Mouse (Mus musculus) urinary bladder, postnatal 36 days (tissue): Measurements from ENCODE around the gene Angptl7.

ENCODE experiments used
- DNase-seq, 2 experiments: peaks; one replicate each; pipeline ENCODE4 v3.0.0; 2022; ENCODE audit warnings: low spot score in 2 of 2, mixed read lengths in 1 of 2

Angptl7 gene

DNA sequence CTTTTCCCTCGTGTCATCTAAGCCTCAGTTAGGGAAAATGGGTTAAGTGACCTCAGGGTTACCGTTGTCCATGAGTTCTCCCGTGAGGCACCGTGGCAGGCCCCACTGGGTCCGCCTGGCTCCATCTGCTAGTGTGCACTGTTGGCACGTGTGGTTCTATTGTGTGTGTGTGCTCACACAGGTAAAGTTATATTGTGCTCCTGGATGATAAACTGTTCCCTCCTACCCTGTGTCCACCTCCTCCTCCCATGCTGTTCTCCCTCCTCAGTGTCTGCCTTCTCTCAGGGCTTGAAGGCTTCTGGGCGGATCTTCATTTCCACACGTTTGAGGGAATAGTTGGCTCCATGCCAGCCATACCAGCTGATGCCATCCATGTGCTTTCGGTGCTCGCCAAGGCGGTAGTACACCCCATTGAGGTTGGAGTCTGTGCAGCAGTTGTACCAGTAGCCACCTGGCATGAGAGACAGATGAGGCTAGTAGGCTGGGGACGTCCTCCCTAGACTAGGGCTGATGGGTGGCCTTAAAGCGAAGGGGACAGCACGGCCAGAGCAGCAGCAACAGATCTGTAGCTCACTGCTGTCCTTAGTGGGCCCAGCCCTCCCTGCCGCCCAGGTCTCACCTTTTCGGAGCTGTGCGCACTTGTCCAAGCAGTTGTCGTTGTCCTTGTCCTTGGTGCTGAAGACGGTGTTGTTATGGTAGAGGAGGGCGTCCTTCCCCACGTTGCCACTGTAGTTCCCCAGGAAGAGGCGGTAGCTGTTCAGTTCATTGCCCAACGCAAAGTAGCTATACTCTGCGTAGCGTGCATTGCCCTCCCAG, 4.2 kb downstream of the Angptl7 start:
- DNase-seq = no peak

GRCm38 (mm10) chr4:148495160-148495559, 5.1 kb downstream of the Angptl7 start:
- no peak for DNase-seq

- no peak for DNase-seq
These were observed 8.8 kb downstream of the Angptl7 start for GRCm38 (mm10) chr4:148491448-148491847.

GRCm38 (mm10) chr4:148490502-148490901, 9.8 kb downstream of the Angptl7 start:
- DNase-seq = no peak

DNA sequence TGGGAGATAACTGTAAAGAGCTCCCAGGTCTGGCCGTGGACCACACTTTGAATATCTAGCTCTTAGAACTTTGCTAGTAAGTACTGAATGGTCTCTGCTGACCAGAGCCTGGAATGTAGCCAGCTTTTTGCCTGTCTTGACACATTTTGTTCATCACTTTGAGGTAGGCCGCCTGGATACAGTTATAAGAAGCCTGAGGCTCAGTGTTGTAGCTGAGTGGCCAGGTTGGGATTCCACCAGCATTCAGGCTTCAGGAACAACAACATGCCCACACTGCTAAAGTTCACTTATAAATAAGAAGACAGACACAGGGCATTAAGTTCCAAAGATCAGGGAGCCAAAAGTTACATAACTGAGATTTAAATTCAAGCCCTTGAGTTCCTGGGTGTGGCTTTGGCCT, 12.4 kb downstream of the Angptl7 start:
- DNase-seq = no peak

DNA sequence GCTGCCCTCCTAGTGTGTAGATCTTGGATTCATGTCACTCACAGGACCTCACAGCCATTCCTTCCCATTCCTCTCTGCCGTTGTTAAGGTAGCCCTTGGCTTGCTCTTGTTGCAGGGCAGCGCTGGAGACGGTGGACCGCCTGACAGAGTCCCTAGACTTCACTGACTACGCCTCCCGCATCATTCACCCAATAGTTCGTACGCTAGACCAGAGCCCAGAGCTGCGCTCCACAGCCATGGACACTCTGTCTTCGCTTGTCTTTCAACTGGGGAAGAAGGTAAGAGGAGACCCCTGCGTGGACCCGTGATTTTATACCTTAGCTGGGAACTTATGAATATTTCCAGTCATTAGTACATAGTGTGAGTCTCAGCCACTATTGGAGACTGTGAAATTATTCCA, 15.7 kb downstream of the Angptl7 start:
- no peak for DNase-seq

DNA sequence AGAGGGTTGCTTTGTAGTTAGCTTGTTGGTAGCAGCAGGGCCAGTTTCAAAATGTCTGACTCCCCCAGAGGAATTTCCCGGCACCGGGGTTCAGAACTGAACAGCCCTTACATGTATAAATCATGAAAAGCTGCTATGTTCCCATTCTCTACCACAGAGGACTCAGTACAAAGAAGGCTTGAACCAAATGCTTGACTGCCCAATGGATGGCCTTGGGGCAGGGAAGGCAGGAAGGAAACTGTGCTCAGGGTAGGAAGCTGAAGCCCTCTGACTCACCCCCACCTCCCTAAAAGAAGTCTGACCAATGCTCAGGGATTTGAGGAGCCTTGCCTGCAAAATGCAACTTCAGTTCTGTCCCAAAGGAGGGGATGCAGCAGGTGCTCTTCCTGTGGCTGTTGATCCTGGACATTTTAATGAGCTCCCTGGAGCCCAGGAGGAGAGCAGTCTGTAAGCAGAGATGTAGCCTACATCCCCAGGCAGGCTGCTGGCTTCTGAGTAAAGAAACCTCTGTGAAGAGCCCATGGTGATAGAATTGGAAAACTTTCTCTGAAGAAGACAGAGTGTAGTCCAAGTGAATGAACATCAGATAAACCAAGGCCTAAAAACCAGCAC, 18.6 kb downstream of the Angptl7 start:
- no peak for DNase-seq

DNA sequence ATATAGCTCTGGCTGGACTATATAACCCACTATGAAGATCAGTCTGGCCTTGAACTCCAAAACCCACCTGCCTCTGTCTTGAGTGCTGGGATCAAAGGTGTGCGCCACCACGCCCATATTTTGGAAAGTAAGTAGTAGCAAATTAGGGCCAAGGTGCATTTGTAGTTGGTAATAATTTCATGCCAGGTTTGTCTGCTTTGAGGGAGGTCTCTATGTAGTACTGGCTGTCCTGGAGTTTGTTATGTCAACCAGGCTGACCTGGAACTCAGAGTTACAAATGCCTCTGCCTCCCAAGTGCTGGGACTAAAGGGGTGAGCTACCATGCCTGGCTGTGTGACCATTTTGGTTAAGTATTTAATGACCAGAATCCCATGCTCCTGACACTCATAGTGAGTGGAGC, 20.0 kb downstream of the Angptl7 start:
- no peak for DNase-seq

DNA sequence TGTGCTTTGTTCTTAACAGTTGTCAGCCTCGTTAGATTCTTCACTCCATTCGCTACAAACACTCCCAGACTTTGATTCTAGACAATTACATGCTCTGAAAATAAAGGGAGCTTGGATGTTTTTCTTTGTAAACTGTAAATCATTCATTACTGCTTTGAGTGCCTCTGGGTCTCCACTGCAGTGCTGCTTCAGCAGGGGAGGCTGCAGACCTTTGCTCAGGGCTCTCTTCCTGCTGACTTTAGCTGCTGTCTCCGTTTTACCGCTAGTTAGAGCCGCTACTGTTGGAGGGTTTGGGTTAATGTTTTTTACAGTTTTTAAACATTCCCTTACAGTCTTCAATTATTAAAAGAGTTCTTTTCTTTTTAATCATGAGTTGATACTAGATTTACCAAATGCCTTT, 26.8 kb downstream of the Angptl7 start:
- no peak for DNase-seq

- no peak for DNase-seq
These were observed 27.7 kb downstream of the Angptl7 start for GRCm38 (mm10) chr4:148472436-148473174.

- DNase-seq = no peak
These were observed 28.9 kb downstream of the Angptl7 start for GRCm38 (mm10) chr4:148471363-148471806.

- DNase-seq = no peak
These were observed 30.6 kb downstream of the Angptl7 start for GRCm38 (mm10) chr4:148469487-148470252.

DNA sequence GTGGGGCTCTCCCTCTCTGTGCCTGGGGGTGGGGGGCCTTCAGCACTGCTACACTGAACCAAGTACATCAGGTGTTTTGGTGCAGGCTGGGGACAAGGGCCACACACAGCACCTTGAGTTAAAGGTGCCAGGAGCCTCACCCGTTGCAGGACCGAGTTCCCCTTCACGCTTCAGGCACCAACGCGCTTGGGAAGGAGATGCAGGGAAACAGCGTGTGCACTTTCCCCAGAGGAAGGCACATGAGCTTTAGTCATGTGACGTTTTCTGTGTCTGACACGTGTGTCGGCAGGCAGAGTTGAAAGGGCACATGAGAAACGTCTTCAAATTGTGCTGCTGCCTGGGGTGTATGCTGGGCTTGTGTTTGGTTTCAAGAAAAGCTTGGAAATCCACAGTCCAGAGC, 31.9 kb downstream of the Angptl7 start:
- DNase-seq = no peak

- DNase-seq = no peak
These were observed 33.7 kb downstream of the Angptl7 start for GRCm38 (mm10) chr4:148466511-148467079.

DNA sequence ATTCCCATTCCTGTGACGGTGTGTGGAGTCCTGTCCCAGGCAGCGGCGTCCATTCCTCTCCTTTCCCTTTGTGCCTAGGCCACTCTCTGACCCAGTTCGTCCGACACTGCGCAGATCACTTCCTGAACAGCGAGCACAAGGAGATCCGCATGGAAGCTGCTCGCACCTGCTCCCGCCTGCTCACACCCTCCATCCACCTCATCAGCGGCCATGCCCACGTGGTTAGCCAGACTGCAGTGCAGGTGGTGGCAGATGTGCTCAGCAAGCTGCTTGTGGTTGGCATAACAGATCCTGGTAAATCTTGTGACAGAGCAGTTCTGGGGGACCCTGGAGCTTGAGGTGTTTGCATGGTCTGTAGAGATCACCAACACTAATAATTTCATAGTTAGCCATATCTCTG, 35.4 kb downstream of the Angptl7 start:
- DNase-seq = no peak

DNA sequence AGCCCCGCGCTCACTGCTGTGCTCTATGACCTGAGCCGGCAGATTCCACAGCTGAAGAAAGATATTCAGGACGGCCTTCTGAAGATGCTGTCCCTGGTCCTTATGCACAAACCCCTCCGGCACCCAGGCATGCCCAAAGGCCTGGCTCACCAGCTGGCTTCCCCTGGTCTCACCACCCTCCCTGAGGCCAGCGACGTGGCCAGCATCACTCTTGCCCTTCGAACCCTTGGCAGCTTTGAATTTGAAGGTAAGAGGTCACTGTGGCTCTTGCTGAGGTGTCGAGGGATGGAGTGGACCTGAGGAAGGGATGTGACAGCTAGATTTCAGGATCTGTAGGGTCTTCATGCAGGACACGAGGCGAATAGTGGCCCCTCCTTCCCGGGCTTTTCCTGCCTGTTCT, 36.0 kb downstream of the Angptl7 start:
- no peak for DNase-seq

DNA sequence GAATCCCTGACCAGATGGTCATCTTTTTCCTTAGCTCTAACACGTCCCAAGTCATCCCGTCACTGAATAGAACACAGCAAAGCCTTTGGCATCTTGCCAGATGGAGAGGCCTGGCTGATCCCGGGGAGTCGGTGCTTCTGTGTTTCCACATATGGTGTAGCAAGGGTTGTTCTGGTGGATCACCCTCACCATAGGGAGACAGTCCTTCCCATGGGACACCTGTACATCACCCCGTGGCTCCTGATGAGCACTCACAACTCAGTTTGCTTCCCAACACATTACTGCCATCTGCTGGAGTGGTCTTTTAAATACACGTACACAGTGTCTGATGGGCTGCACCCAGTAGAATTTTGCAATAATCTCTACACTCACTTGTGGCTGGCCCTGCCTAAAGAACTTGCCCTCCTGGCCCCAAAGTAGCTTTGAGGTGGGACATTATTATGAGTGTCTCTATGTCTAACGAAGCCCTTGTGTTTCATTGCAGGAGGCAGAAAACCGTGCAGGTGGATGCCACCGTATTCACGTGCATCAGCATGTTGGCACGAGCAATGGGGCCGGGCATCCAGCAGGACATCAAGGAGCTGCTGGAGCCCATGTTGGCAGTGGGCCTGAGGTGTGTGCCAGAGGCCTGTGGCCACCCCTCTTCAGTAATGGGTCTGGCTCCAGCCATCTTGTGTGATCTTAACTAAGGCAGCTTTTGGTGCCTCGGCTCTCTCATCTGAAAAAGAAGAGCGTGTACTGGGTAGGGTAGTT, 36.9 kb downstream of the Angptl7 start:
- no peak for DNase-seq

GRCm38 (mm10) chr4:148462717-148463116, 37.5 kb downstream of the Angptl7 start:
- DNase-seq = no peak

DNA sequence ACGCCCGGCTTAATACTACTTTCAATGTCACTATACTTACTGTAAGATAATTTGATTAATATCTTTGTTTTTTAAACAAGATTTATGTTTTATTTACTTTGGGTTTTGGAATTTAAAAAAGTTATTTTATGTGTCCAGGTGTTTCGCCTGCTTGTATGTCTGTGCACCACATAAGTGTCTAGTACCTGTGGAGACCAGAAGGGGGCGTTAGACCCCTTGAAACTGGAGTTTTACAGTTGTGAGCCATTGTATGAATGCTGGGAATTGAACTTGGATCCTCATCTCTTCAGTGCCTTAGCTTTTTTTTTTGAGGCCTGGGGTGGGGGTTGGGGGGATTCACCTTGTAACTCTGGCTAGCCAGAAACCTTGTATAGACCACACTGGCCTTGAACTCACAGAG, 38.5 kb downstream of the Angptl7 start:
- no peak for DNase-seq

- DNase-seq = no peak
These were observed 39.5 kb downstream of the Angptl7 start for GRCm38 (mm10) chr4:148460656-148461284.
